ENCODE assay signal across 25 mouse cellular contexts in the genomic region with DNA sequence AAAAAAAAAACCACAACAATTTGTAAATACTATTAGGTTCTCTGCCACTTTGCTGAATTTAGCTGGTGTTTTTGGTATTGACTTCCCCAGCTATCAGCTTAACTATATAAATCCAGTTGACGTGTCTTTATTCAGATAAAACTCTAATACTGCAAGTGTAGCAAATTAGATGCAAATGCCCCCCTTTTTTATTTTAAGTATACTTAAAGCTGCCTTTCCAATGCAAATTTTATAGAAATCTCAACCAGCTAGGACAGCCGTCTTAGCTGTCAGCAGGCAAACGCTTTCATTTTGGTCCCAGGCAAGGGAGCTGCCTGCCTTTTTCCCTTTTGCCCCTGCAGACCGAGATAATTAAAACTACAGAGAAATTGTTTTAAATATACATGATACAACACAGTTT.
"Had no signal": no experiment of that assay in that cellular context is flagged by ENCODE, and none has a peak within 500 bp of the region (broad histone marks: within the 10 kb centered on the region; RNA-seq: fewer than 3 reads in every experiment).

No protein-coding gene starts in this region.

- H3K27ac ChIP-seq: heart, adult 2 months; heart, embryonic 13.5 days; heart, embryonic 15.5 days; hindbrain, embryonic 13.5 days; hindbrain, embryonic 15.5 days; hindbrain, postnatal 0 days; kidney, embryonic 15.5 days; kidney, postnatal 0 days; limb, embryonic 13.5 days; limb, embryonic 15.5 days had no signal

- H3K4me1 ChIP-seq: kidney, embryonic 15.5 days; limb, embryonic 15.5 days had no signal

- H3K9me3 ChIP-seq: heart, embryonic 13.5 days; heart, embryonic 15.5 days; hindbrain, embryonic 13.5 days; hindbrain, embryonic 15.5 days; kidney, embryonic 15.5 days; limb, embryonic 13.5 days; limb, embryonic 15.5 days had no signal

- DNase-seq: gastrocnemius, postnatal 14 days; gastrocnemius, postnatal 36 days; heart, adult 11 months; heart, adult 2 months; heart, postnatal 14 days; heart, postnatal 36 days; kidney, adult 11 months; kidney, adult 2 months; kidney, adult 9 months; kidney, postnatal 14 days; kidney, postnatal 36 days; layer of hippocampus, adult 9-11 months; layer of hippocampus, postnatal 36 days; left cerebral cortex, postnatal 4 days had no signal

- H3K36me3 ChIP-seq: heart, embryonic 13.5 days; heart, embryonic 15.5 days; hindbrain, embryonic 13.5 days; hindbrain, embryonic 15.5 days; kidney, embryonic 15.5 days; limb, embryonic 13.5 days; limb, embryonic 15.5 days had no signal

- H3K4me2 ChIP-seq: heart, embryonic 11.5 days; heart, embryonic 13.5 days; heart, embryonic 15.5 days; hindbrain, embryonic 13.5 days; hindbrain, embryonic 15.5 days; kidney, embryonic 15.5 days; limb, embryonic 13.5 days; limb, embryonic 15.5 days had no signal

- ATAC-seq: hindbrain, postnatal 0 days; intestine, embryonic 16.5 days had no signal

- H3K4me3 ChIP-seq: heart, adult 2 months; heart, embryonic 13.5 days; heart, embryonic 15.5 days; hindbrain, embryonic 13.5 days; hindbrain, embryonic 15.5 days; kidney, embryonic 15.5 days; limb, embryonic 13.5 days; limb, embryonic 15.5 days had no signal

- H3K9ac ChIP-seq: heart, embryonic 13.5 days; heart, embryonic 15.5 days; hindbrain, embryonic 13.5 days; hindbrain, embryonic 15.5 days; kidney, embryonic 15.5 days; limb, embryonic 13.5 days; limb, embryonic 15.5 days had no signal
